Mouse (Mus musculus): ENCODE measurements around the gene Crcp. TPM values are rescaled to one million over a fixed set of nuclear protein-coding genes. Genes with fewer than 3 reads are reported as not detected.

Gene Crcp
- total RNA-seq, 2 experiments from 2014 or later, result 30.1 to 33.7 TPM

GRCm38 (mm10) chr5:130079202-130080050 lies 50.3 kb downstream of the Crcp start:
- intact Hi-C loops (cut with DNase I), result loop anchor here (5.0 kb wide), 1 partner anchor 63 kb away; the partner anchor contains the start of gene Kctd7
- peak; percentile 92 to 95 for DNase-seq (ENCODE audit: low spot score in 2 of 2)

- no peak for DNase-seq (ENCODE audit: low spot score in 2 of 2)
- intact Hi-C loops (cut with DNase I), result no loop called here
Measured at GRCm38 (mm10) chr5:130080051-130080681, 51.1 kb downstream of the Crcp start.

DNA sequence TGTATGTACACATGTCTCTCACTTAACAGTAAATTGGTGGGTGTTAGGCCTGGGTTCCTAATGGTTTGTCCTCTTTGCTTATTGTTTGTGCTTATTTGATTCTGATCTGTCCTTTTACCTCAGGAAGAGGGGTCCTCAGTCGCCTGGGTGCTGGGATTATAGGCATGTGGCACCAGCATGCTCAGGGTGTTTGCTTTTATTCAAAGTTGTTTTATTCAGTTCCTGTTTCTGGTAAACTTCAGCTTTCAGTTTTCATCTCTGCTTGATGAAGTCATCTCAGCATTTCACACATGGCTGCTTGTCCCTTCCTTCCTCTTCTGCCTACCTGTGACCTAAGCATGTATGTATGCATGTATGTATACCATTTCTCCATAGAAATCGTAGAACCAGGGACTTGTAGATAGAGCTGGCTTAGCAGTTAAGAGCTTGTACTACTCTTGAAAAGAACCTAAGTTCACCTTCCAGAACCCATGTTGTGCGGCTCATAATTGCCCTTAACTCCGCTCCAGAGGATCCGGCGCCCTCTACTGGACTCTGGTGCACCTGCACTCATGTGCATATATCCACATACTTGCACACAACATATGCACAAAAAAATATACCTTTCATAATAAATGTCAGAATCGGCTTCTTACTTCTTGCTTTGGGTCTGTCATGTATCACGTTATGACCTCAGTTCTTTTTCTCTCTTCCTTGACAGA lies 52.2 kb downstream of the Crcp start:
- intact Hi-C loops (cut with DNase I), result no loop called here

GRCm38 (mm10) chr5:130082431-130082830 lies 53.3 kb downstream of the Crcp start:
- DNase-seq (ENCODE audit: low spot score in 2 of 2), result no peak
- intact Hi-C loops (cut with DNase I), result no loop called here

More for the DNA sequence above, 52.2 kb downstream of the Crcp start:
- no peak for DNase-seq (ENCODE audit: low spot score in 2 of 2)

- no peak for DNase-seq (ENCODE audit: low spot score in 2 of 2)
- intact Hi-C loops (cut with DNase I), result no loop called here
Measured at GRCm38 (mm10) chr5:130084271-130084670, 55.2 kb downstream of the Crcp start.

DNA sequence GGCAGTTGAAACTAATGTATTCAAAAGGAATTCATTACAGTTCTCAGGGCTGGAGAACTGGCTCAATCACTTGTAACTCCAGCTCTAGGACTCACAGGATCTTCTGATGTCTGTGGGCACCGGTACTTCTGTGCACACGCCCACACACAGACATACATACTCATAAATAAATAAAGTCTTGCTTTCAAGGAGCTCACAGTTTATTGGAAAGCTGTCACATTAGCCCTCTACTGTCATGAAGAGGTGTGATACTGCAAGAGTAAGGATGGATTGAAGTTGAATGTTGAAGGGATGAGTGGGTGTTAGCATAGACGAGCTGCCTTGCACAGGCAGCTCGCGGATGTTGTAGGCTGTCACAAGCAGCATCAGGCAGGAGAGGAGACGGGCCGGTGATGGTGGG lies 58.9 kb downstream of the Crcp start:
- DNase-seq (ENCODE audit: low spot score in 2 of 2), result peak in 1 of 2 experiments; percentile 48
- intact Hi-C loops (cut with DNase I), result no loop called here

GRCm38 (mm10) chr5:130088612-130089011 lies 59.5 kb downstream of the Crcp start:
- intact Hi-C loops (cut with DNase I), result no loop called here
- DNase-seq (ENCODE audit: low spot score in 2 of 2), result no peak

- intact Hi-C loops (cut with DNase I), result no loop called here
Measured at GRCm38 (mm10) chr5:130089177-130089576, 60.1 kb downstream of the Crcp start.

GRCm38 (mm10) chr5:130089626-130090393 lies 60.7 kb downstream of the Crcp start:
- DNase-seq (ENCODE audit: low spot score in 2 of 2), result peak in 1 of 2 experiments; percentile 46
- intact Hi-C loops (cut with DNase I), result no loop called here

More at GRCm38 (mm10) chr5:130089177-130089576, 60.1 kb downstream of the Crcp start:
- DNase-seq (ENCODE audit: low spot score in 2 of 2), result no peak

DNA sequence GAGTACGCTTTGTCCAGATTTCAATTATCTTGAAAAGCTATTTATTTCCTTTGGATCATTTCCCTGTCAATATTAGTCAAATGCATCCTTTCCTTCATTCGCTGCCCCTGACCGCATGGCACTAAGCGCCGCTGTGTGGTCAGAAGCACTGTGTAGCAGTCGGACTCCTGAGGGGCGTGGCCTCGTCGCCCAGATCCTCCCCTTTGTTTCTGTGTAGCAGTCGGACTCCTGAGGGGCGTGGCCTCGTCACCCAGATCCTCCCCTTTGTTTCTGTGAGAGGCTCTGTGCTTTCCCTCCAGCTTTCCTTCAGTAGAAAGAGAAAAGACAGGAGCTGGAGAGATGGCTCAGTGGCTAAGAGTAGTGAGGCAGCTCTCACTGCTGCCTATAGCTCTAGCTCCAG lies 67.7 kb downstream of the Crcp start:
- DNase-seq (ENCODE audit: low spot score in 2 of 2), result no peak
- intact Hi-C loops (cut with DNase I), result no loop called here

GRCm38 (mm10) chr5:130097837-130098236 lies 68.7 kb downstream of the Crcp start:
- intact Hi-C loops (cut with DNase I), result no loop called here
- DNase-seq (ENCODE audit: low spot score in 2 of 2), result no peak

DNA sequence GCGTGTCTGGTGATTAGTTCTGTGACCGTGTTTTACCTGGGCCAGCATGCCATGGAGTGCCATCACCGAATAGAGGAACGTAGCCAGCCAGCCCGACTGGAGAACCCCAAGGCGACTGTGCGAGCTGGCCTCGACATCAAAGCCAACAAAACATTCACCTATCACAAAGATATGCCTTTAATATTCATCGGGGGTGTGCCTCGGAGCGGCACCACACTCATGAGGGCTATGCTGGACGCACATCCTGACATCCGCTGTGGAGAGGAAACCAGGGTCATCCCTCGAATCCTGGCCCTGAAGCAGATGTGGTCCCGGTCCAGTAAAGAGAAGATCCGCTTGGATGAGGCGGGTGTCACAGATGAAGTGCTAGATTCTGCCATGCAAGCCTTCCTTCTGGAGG lies 72.6 kb downstream of the Crcp start:
- intact Hi-C loops (cut with DNase I), result no loop called here
- DNase-seq (ENCODE audit: low spot score in 2 of 2), result no peak

GRCm38 (mm10) chr5:130109348-130109747 lies 80.3 kb downstream of the Crcp start:
- DNase-seq (ENCODE audit: low spot score in 2 of 2), result no peak
- intact Hi-C loops (cut with DNase I), result no loop called here

Other genes starting within 250 kb of the Crcp start
- 10 to 100 TPM; 25.4 to 26.0 TPM for gene Psph, start 241.8 kb upstream of the Crcp start, total RNA-seq (2021)
- 10 to 100 TPM; 19.0 to 24.0 TPM for gene Sumf2, start 182.3 kb upstream of the Crcp start, total RNA-seq (2021)
- 100 to 1,000 TPM; 413 to 428 TPM for gene Chchd2, start 141.8 kb upstream of the Crcp start, total RNA-seq (2021)
- 1 to 10 TPM; 4.0 to 4.4 TPM for gene Zbed5, start 133.6 kb upstream of the Crcp start, total RNA-seq (2021)
- 10 to 100 TPM; 10.5 to 10.9 TPM for gene Phkg1, start 130.7 kb upstream of the Crcp start, total RNA-seq (2021)
- 1 to 10 TPM; 1.8 to 3.4 TPM for gene Nupr1l, start 120.8 kb upstream of the Crcp start, total RNA-seq (2021)
- 10 to 100 TPM; 48.6 to 53.5 TPM for gene Vkorc1l1, start 87.3 kb upstream of the Crcp start, total RNA-seq (2021)
- 10 to 100 TPM; 12.4 to 12.9 TPM for gene Gusb, start 26.2 kb upstream of the Crcp start, total RNA-seq (2021)
- 10 to 100 TPM; 14.7 to 19.8 TPM for gene Asl, start within 50 bp of the Crcp start, total RNA-seq (2021)
- gene Tpst1, start 44.0 kb downstream of the Crcp start, total RNA-seq (2021), result 10 to 100 TPM; 36.1 to 40.8 TPM
- gene Kctd7, start 115.6 kb downstream of the Crcp start, total RNA-seq (2021), result 10 to 100 TPM; 12.1 to 14.5 TPM
- 10 to 100 TPM; 43.8 to 47.2 TPM for gene Rabgef1, start 142.5 kb downstream of the Crcp start, total RNA-seq (2021)
- gene Tmem248, start 187.8 kb downstream of the Crcp start, total RNA-seq (2021), result 10 to 100 TPM; 35.4 to 46.8 TPM
- 10 to 100 TPM; 61.0 to 61.4 TPM for gene Sbds, start 226.2 kb downstream of the Crcp start, total RNA-seq (2021)
- 10 to 100 TPM; 15.2 to 17.2 TPM for gene Tyw1, start 226.3 kb downstream of the Crcp start, total RNA-seq (2021)